Mouse (Mus musculus) hindbrain, embryonic 11.5 days (tissue): ENCODE results near the gene Ddx10. TPM values are rescaled to one million over a fixed set of nuclear protein-coding genes. Genes with fewer than 3 reads are reported as not detected.
A peak's percentile ranks its signal among the peaks of the same experiment; 100 is the strongest.

Experiments
- ATAC-seq: fragments of 200-750 bp; cut with Nextera tagmentation; 2 replicates; pipeline ENCODE4 v1.8.0; 2017; ENCODE audit warnings: mild to moderate bottlenecking, moderate TSS enrichment, moderate library complexity; ENCODE audit not compliant: low FRiP score
- DNase-seq: peaks from one replicate; pipeline ENCODE4 v3.0.0-alpha.2; 2015; ENCODE audit warnings: low spot score
- H3K27ac ChIP-seq: fragments of 300-500 bp; sonication (generic); 2 replicates; pipeline ENCODE4 v1.5.1; 2014; ENCODE audit warnings: mild to moderate bottlenecking, low read depth, low read length
- H3K27me3 ChIP-seq: fragments of 300-500 bp; sonication (generic); 2 replicates; pipeline ENCODE4 v1.6.1; 2014; ENCODE audit warnings: mild to moderate bottlenecking, low read length, moderate library complexity, mixed read lengths; ENCODE audit not compliant: control insufficient read depth, insufficient read depth
- H3K36me3 ChIP-seq: fragments of 300-500 bp; sonication (generic); 2 replicates; pipeline ENCODE4 v1.6.1; 2014; ENCODE audit warnings: mild to moderate bottlenecking, low read length, moderate library complexity, mixed read lengths; ENCODE audit not compliant: control insufficient read depth, insufficient read depth
- H3K4me1 ChIP-seq: fragments of 300-500 bp; sonication (generic); replicated peaks from 2 replicates; pipeline ENCODE4 v1.6.1; 2014; ENCODE audit warnings: low read length, mixed read lengths; ENCODE audit not compliant: control insufficient read depth, insufficient read depth
- H3K4me2 ChIP-seq: fragments of 300-500 bp; sonication (generic); replicated peaks from 2 replicates; pipeline ENCODE4 v1.6.1; 2014; ENCODE audit warnings: mild to moderate bottlenecking, low read depth, low read length
- H3K4me3 ChIP-seq: fragments of 300-500 bp; sonication (generic); 2 replicates; pipeline ENCODE4 v1.5.1; 2014; ENCODE audit warnings: low read depth, low read length
- H3K9ac ChIP-seq: fragments of 300-500 bp; sonication (generic); 2 replicates; pipeline ENCODE4 v1.6.1; 2014; ENCODE audit warnings: low read depth, low read length
- H3K9me3 ChIP-seq: fragments of 300-500 bp; sonication (generic); 2 replicates; pipeline ENCODE4 v1.6.1; 2016; ENCODE audit warnings: low read length; ENCODE audit not compliant: control insufficient read depth
- WGBS: fragments of 180-500 bp; shearing (Covaris S2); extraction: QIAGEN DNeasy Blood & Tissue Kit; methylation state at CpG from one replicate; pipeline ENCODE4 v1.1.7; 2014; 5-methylcytosine and 5-hydroxymethylcytosine counted together
- polyA plus RNA-seq: library from polyadenylated mRNA; unstranded; fragments of >200 nt; fragmentation: Nextera tagmentation; extraction: Ambion mirVana; gene quantifications from 2 replicates; pipeline ENCODE4 v1.2.1, GENCODE M21; 2014

The Ddx10 gene
- polyA plus RNA-seq, 1 experiment from 2014 or later = 33.5 TPM

GRCm38 (mm10) chr9:53269466-53269755, 21.6 kb upstream of the Ddx10 start:
- no peak overlapping the region for H3K4me2 ChIP-seq
- ATAC-seq (no peak), DNase-seq (no peak)
- no peaks in the 10 kb centered on the region for H3K36me3 ChIP-seq
- H3K4me1 ChIP-seq = no peaks in the 10 kb centered on the region
- H3K9me3 ChIP-seq = no peaks in the 10 kb centered on the region
- 92% methylated on average over 5 of the region's 5 CpGs for WGBS
- H3K9ac ChIP-seq = no peak overlapping the region
- no peak overlapping the region for H3K27ac ChIP-seq
- no peaks in the 10 kb centered on the region for H3K27me3 ChIP-seq
- no peak overlapping the region for H3K4me3 ChIP-seq

- Histone ChIP-seq H3K4me2 (no peak overlapping the region), H3K4me3 (no peak overlapping the region), H3K9ac (no peak overlapping the region), H3K36me3 (no peaks in the 10 kb centered on the region), H3K27ac (no peak overlapping the region), H3K4me1 (no peaks in the 10 kb centered on the region), H3K27me3 (no peaks in the 10 kb centered on the region), H3K9me3 (no peaks in the 10 kb centered on the region)
- no peak for ATAC-seq
- WGBS = 84% methylated on average over 5 of the region's 5 CpGs
- DNase-seq = peak; percentile 17
These were observed 21.0 kb upstream of the Ddx10 start for GRCm38 (mm10) chr9:53268731-53269465.

- Histone ChIP-seq H3K36me3 (no peaks in the 10 kb centered on the region), H3K4me3 (no peak overlapping the region), H3K4me1 (no peaks in the 10 kb centered on the region), H3K9me3 (no peaks in the 10 kb centered on the region), H3K27ac (no peak overlapping the region), H3K4me2 (no peak overlapping the region), H3K27me3 (no peaks in the 10 kb centered on the region), H3K9ac (no peak overlapping the region)
- 67% methylated on average over 5 of the region's 5 CpGs for WGBS
- ATAC-seq (no peak), DNase-seq (no peak)
These were observed 20.2 kb upstream of the Ddx10 start for GRCm38 (mm10) chr9:53268036-53268435.

GRCm38 (mm10) chr9:53265589-53265988, 17.7 kb upstream of the Ddx10 start:
- Histone ChIP-seq H3K4me3 (no peak overlapping the region), H3K4me2 (no peak overlapping the region), H3K9me3 (no peaks in the 10 kb centered on the region), H3K4me1 (no peaks in the 10 kb centered on the region), H3K36me3 (no peaks in the 10 kb centered on the region), H3K27ac (no peak overlapping the region), H3K9ac (no peak overlapping the region), H3K27me3 (no peaks in the 10 kb centered on the region)
- ATAC-seq (no peak), DNase-seq (no peak)
- WGBS = 54% methylated on average over 2 of the region's 2 CpGs

- 84% methylated on average over 4 of the region's 4 CpGs for WGBS
- no peak overlapping the region for H3K27ac ChIP-seq
- H3K9ac ChIP-seq = no peak overlapping the region
- ATAC-seq = no peak
- no peaks in the 10 kb centered on the region for H3K36me3 ChIP-seq
- no peak overlapping the region for H3K4me2 ChIP-seq
- no peak overlapping the region for H3K4me3 ChIP-seq
- no peaks in the 10 kb centered on the region for H3K4me1 ChIP-seq
- no peak for DNase-seq
- no peaks in the 10 kb centered on the region for H3K9me3 ChIP-seq
- H3K27me3 ChIP-seq = no peaks in the 10 kb centered on the region
These were observed 16.5 kb upstream of the Ddx10 start for GRCm38 (mm10) chr9:53264387-53264786.

- no peak overlapping the region for H3K27ac ChIP-seq
- no peak overlapping the region for H3K9ac ChIP-seq
- 32% methylated on average over 6 of the region's 6 CpGs for WGBS
- no peak overlapping the region for H3K4me2 ChIP-seq
- H3K4me3 ChIP-seq = no peak overlapping the region
- no peaks in the 10 kb centered on the region for H3K27me3 ChIP-seq
- ATAC-seq = no peak
- no peaks in the 10 kb centered on the region for H3K4me1 ChIP-seq
- H3K9me3 ChIP-seq = no peaks in the 10 kb centered on the region
- peak; percentile 3 for DNase-seq
- no peaks in the 10 kb centered on the region for H3K36me3 ChIP-seq
These were observed 10.3 kb upstream of the Ddx10 start for GRCm38 (mm10) chr9:53258199-53258598.

GRCm38 (mm10) chr9:53257772-53258171, 9.9 kb upstream of the Ddx10 start:
- no peak overlapping the region for H3K4me3 ChIP-seq
- H3K4me2 ChIP-seq = no peak overlapping the region
- no peak overlapping the region for H3K9ac ChIP-seq
- no peaks in the 10 kb centered on the region for H3K27me3 ChIP-seq
- ATAC-seq (no peak), DNase-seq (no peak)
- no peaks in the 10 kb centered on the region for H3K36me3 ChIP-seq
- WGBS = 6% methylated on average over 2 of the region's 3 CpGs
- no peaks in the 10 kb centered on the region for H3K4me1 ChIP-seq
- no peak overlapping the region for H3K27ac ChIP-seq
- H3K9me3 ChIP-seq = no peaks in the 10 kb centered on the region

- WGBS = 87% methylated on average over 4 of the region's 4 CpGs
- no peak for DNase-seq
- no peaks in the 10 kb centered on the region for H3K4me1 ChIP-seq
These were observed 8.9 kb upstream of the Ddx10 start for GRCm38 (mm10) chr9:53256690-53257305.

GRCm38 (mm10) chr9:53254368-53254767, 6.5 kb upstream of the Ddx10 start:
- H3K27ac ChIP-seq = no peak overlapping the region
- H3K9me3 ChIP-seq = no peaks in the 10 kb centered on the region
- no peak overlapping the region for H3K4me3 ChIP-seq
- DNase-seq (peak; percentile 85), ATAC-seq (no peak)
- no peaks in the 10 kb centered on the region for H3K36me3 ChIP-seq
- no peak overlapping the region for H3K4me2 ChIP-seq
- H3K27me3 ChIP-seq = no peaks in the 10 kb centered on the region
- no peaks in the 10 kb centered on the region for H3K4me1 ChIP-seq
- no peak overlapping the region for H3K9ac ChIP-seq
- 17% methylated on average over 4 of the region's 4 CpGs for WGBS

More at GRCm38 (mm10) chr9:53256690-53257305, 8.9 kb upstream of the Ddx10 start:
- Histone ChIP-seq H3K4me2 (no peak overlapping the region), H3K9me3 (no peaks in the 10 kb centered on the region), H3K27me3 (no peaks in the 10 kb centered on the region), H3K9ac (no peak overlapping the region), H3K4me3 (no peak overlapping the region), H3K36me3 (no peaks in the 10 kb centered on the region), H3K27ac (no peak overlapping the region)
- no peak for ATAC-seq
